Mouse (Mus musculus) heart, embryonic 13.5 days (tissue): ENCODE results near the gene Slc7a8. TPM values are rescaled to one million over a fixed set of nuclear protein-coding genes. Genes with fewer than 3 reads are reported as not detected.
"Not testable (repeated sequence)": the region's sequence is repeated elsewhere in the genome, so short reads cannot be mapped to it uniquely, and the experiment has no call there.

Experiments
- ATAC-seq: fragments of 200-750 bp; cut with Nextera tagmentation; 2 replicates; pipeline ENCODE4 v1.8.0; 2017; ENCODE audit warnings: moderate TSS enrichment; ENCODE audit not compliant: insufficient number of reproducible peaks, low FRiP score, low TSS enrichment; ENCODE audit errors: extremely low read depth
- H3K27ac ChIP-seq: fragments of 300-500 bp; sonication (generic); replicated peaks from 2 replicates; pipeline ENCODE4 v1.5.1; 2015; ENCODE audit warnings: moderate library complexity, mild to moderate bottlenecking, inconsistent platforms
- H3K27me3 ChIP-seq: fragments of 300-500 bp; sonication (generic); replicated peaks from 2 replicates; pipeline ENCODE4 v1.6.1; 2015; ENCODE audit warnings: mild to moderate bottlenecking, inconsistent platforms
- H3K36me3 ChIP-seq: fragments of 300-500 bp; sonication (generic); 2 replicates; pipeline ENCODE4 v1.6.1; 2015; ENCODE audit warnings: mild to moderate bottlenecking, inconsistent platforms
- H3K4me1 ChIP-seq: fragments of 300-500 bp; sonication (generic); 2 replicates; pipeline ENCODE4 v1.6.1; 2015; ENCODE audit warnings: inconsistent platforms
- H3K4me2 ChIP-seq: fragments of 300-500 bp; sonication (generic); 2 replicates; pipeline ENCODE4 v1.6.1; 2015; ENCODE audit warnings: inconsistent platforms, mild to moderate bottlenecking, moderate library complexity
- H3K4me3 ChIP-seq: fragments of 300-500 bp; sonication (generic); 2 replicates; pipeline ENCODE4 v1.5.1; 2015; ENCODE audit warnings: moderate library complexity, mild to moderate bottlenecking, inconsistent platforms
- H3K9ac ChIP-seq: fragments of 300-500 bp; sonication (generic); 2 replicates; pipeline ENCODE4 v1.6.1; 2015; ENCODE audit warnings: inconsistent platforms, mild to moderate bottlenecking, moderate library complexity
- H3K9me3 ChIP-seq: fragments of 300-500 bp; sonication (generic); 2 replicates; pipeline ENCODE4 v1.6.1; 2016; ENCODE audit warnings: inconsistent platforms
- WGBS: fragments of 180-500 bp; shearing (Covaris S2); methylation state at CpG from one replicate; pipeline ENCODE4 v1.1.7; 2015; ENCODE audit warnings: mixed read lengths; 5-methylcytosine and 5-hydroxymethylcytosine counted together
- polyA plus RNA-seq: library from polyadenylated mRNA; unstranded; fragments of >200 nt; fragmentation: Nextera tagmentation; extraction: Ambion mirVana; gene quantifications from 2 replicates; pipeline ENCODE4 v1.2.1, GENCODE M21; 2015

Gene Slc7a8
- polyA plus RNA-seq, 1 experiment from 2014 or later: 3.4 TPM

GRCm38 (mm10) chr14:54780084-54780483 lies 1.7 kb downstream of the Slc7a8 start:
- no peak overlapping the region for H3K4me3 ChIP-seq
- ATAC-seq: no peak
- no peak overlapping the region for H3K9ac ChIP-seq
- H3K4me2 ChIP-seq: peak overlapping the region; percentile 82
- H3K36me3 ChIP-seq: no peaks in the 10 kb centered on the region
- H3K27ac ChIP-seq: no peak overlapping the region
- WGBS: 79% methylated on average over 9 of the region's 9 CpGs
- peaks cover 14% of the 10 kb centered on the region for H3K4me1 ChIP-seq
- H3K9me3 ChIP-seq: no peaks in the 10 kb centered on the region
- H3K27me3 ChIP-seq: peaks cover 35% of the 10 kb centered on the region

DNA sequence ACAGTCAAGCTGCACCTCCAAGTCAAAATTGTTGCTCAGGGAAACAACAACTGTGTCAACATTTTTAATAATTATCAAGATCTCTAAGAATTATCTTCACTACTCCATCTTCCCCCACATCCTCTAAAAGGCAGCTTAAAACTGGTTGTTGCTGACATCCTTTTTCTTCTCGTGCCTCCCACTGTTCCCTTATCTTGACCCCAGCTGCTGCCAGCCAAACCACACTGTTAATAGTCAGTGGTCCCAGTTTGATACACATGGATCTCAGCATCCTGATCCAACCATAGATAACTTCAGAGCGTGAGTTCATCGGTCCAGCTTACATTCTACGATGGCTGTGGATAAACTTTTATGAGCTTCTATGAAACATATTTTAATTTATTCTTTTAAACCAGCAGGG lies 3.9 kb downstream of the Slc7a8 start:
- Histone ChIP-seq H3K27ac (no peak overlapping the region), H3K4me3 (no peak overlapping the region), H3K4me2 (no peak overlapping the region), H3K4me1 (peaks cover 14% of the 10 kb centered on the region), H3K27me3 (peaks cover 32% of the 10 kb centered on the region), H3K9ac (no peak overlapping the region), H3K36me3 (no peaks in the 10 kb centered on the region), H3K9me3 (no peaks in the 10 kb centered on the region)
- WGBS: 60% methylated on average over 4 of the region's 4 CpGs
- no peak for ATAC-seq

DNA sequence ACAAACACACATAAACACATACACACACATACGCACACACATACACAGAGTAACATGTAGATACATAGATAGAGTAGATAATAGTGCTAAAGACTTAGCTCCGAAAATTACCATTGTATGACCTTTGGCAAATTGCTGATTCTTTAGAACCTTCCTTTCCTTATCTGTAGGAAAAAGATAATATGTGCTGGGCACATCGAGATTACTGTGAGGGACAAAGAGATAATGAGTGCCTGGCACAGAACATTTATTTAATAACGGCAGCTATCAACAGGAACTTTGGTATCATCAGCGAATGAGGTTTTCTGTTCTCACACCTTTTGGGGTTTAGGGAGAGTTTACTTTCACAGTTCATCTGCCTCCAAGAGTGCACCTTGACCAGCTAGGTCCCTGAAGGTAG lies 5.0 kb downstream of the Slc7a8 start:
- WGBS: 65% methylated on average over 5 of the region's 5 CpGs

GRCm38 (mm10) chr14:54775534-54776041 lies 6.2 kb downstream of the Slc7a8 start:
- Histone ChIP-seq H3K9me3 (no peaks in the 10 kb centered on the region), H3K4me2 (no peak overlapping the region), H3K4me1 (peaks cover 18% of the 10 kb centered on the region), H3K4me3 (no peak overlapping the region), H3K27ac (no peak overlapping the region), H3K9ac (no peak overlapping the region), H3K27me3 (peaks cover 19% of the 10 kb centered on the region), H3K36me3 (no peaks in the 10 kb centered on the region)
- 86% methylated on average over 7 of the region's 7 CpGs for WGBS
- ATAC-seq: no peak

More for the DNA sequence above, 5.0 kb downstream of the Slc7a8 start:
- no peaks in the 10 kb centered on the region for H3K9me3 ChIP-seq
- H3K4me3 ChIP-seq: no peak overlapping the region
- no peak for ATAC-seq
- no peak overlapping the region for H3K4me2 ChIP-seq
- no peak overlapping the region for H3K27ac ChIP-seq
- no peak overlapping the region for H3K9ac ChIP-seq
- H3K4me1 ChIP-seq: peaks cover 20% of the 10 kb centered on the region
- peaks cover 20% of the 10 kb centered on the region for H3K27me3 ChIP-seq
- H3K36me3 ChIP-seq: no peaks in the 10 kb centered on the region

- peak overlapping the region; percentile 30; the same call in 1 of the 2 replicates for H3K9ac ChIP-seq
- 51% methylated on average over 20 of the region's 20 CpGs for WGBS
- H3K36me3 ChIP-seq: no peaks in the 10 kb centered on the region
- H3K4me3 ChIP-seq: no peak overlapping the region
- peak overlapping the region; percentile 46 for H3K4me2 ChIP-seq
- H3K27me3 ChIP-seq: no peaks in the 10 kb centered on the region
- ATAC-seq: no peak
- no peak overlapping the region for H3K27ac ChIP-seq
- no peaks in the 10 kb centered on the region for H3K9me3 ChIP-seq
- peaks cover 9% of the 10 kb centered on the region for H3K4me1 ChIP-seq
Measured at GRCm38 (mm10) chr14:54772333-54772856, 9.4 kb downstream of the Slc7a8 start.

DNA sequence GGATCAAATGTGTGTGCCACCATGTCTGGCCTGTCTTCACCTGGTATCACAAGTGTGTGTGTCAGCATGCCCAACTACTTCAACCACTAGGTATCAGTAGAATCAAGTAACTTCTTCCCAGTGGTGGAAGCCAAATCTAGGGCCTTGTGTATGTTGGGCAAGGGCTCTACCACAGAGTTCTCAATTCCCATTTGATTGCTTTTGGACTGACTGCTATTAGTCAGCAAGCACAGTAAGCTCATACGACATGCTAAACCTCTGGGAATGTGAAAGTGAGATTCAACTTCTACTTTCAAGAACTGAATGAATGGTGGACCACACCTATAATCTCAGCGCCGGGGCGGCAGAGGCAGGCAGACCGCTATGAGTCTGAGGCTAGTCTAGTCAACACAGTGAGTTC lies 11.4 kb downstream of the Slc7a8 start:
- Histone ChIP-seq H3K27ac (no peak overlapping the region), H3K9ac (no peak overlapping the region), H3K4me3 (no peak overlapping the region), H3K4me1 (peaks cover 9% of the 10 kb centered on the region), H3K27me3 (no peaks in the 10 kb centered on the region), H3K36me3 (no peaks in the 10 kb centered on the region), H3K4me2 (no peak overlapping the region), H3K9me3 (no peaks in the 10 kb centered on the region)
- 95% methylated on average over 5 of the region's 5 CpGs for WGBS
- ATAC-seq: no peak

DNA sequence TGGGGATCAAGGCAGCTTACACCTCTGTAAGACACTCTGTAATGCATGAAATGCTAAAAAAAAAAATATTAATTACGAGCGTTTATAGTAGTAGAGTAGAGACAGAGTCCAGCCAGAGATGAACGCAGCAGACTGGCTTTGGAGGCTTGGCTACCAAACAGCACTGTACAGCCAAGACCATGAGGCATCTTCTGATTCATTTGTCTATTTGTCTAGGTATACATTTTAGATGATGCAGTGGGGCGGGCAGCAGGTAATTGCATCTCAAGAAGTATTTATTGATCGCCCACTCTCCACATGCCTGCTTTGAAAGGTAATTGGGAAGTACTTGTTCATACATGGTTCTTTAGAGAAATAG lies 12.7 kb downstream of the Slc7a8 start:
- 85% methylated on average over 5 of the region's 5 CpGs for WGBS

GRCm38 (mm10) chr14:54768314-54769067 lies 13.3 kb downstream of the Slc7a8 start:
- 82% methylated on average over 10 of the region's 10 CpGs for WGBS
- Histone ChIP-seq H3K27me3 (no peaks in the 10 kb centered on the region), H3K4me3 (no peak overlapping the region), H3K4me2 (no peak overlapping the region), H3K4me1 (peaks cover 9% of the 10 kb centered on the region), H3K9ac (no peak overlapping the region), H3K36me3 (no peaks in the 10 kb centered on the region), H3K27ac (no peak overlapping the region), H3K9me3 (no peaks in the 10 kb centered on the region)
- no peak for ATAC-seq

More for the DNA sequence above, 12.7 kb downstream of the Slc7a8 start:
- Histone ChIP-seq H3K4me2 (no peak overlapping the region), H3K4me1 (peaks cover 9% of the 10 kb centered on the region), H3K4me3 (no peak overlapping the region), H3K27me3 (no peaks in the 10 kb centered on the region), H3K36me3 (no peaks in the 10 kb centered on the region), H3K9ac (no peak overlapping the region), H3K9me3 (no peaks in the 10 kb centered on the region), H3K27ac (no peak overlapping the region)
- ATAC-seq: no peak

- WGBS: 85% methylated on average over 7 of the region's 7 CpGs
- ATAC-seq, H3K9ac ChIP-seq, H3K36me3 ChIP-seq, H3K9me3 ChIP-seq, H3K4me2 ChIP-seq, H3K4me1 ChIP-seq, H3K27ac ChIP-seq, H3K4me3 ChIP-seq, H3K27me3 ChIP-seq: not testable (repeated sequence)
Measured at GRCm38 (mm10) chr14:54766937-54767336, 14.8 kb downstream of the Slc7a8 start.

DNA sequence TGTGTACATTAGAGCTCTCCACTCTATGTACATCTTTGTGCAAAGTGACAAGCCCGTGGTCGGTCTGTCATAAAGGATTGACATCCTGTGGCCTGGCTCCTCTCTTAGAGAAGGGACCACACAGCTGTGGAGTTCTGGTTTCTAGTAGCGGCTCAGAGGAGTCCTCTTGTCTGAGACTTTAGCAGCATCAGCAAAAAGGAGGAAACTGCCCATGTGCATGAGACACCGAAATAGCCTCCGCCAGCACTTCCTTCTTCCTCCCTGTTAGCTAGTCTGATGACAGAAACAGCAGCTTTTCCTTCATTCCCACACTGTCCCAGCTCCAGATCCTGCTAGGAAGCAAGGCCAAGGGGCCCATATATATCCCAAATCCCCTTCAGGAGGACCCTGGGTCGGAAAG lies 25.4 kb downstream of the Slc7a8 start:
- H3K36me3 ChIP-seq: no peaks in the 10 kb centered on the region
- ATAC-seq: no peak; the same call in 1 of the 2 replicates
- 64% methylated on average over 6 of the region's 6 CpGs for WGBS

DNA sequence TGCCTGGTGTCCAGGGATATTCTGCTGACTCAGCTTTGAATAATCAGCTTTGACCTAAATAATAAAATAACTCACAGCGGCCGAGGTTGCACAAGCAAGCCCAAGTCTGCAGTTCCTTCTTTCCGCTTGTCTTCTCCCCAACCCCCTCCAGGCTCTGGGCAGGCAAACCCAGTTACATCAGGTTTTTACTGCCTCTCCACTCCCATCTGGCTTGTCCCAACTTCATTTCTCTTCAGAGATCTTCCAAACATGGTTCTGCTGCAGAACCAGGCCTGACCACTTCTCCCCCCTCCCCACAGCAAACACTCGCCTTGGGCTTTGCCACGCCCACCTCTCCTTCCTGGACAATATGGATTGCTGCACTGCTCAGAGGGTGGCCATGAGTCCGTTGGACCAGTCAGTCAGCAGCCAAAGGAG lies 27.1 kb downstream of the Slc7a8 start:
- peak overlapping the region; percentile 42; the same call in 1 of the 2 replicates for H3K27ac ChIP-seq
- 40% methylated on average over 6 of the region's 6 CpGs for WGBS

More for the DNA sequence above, 25.4 kb downstream of the Slc7a8 start:
- no peaks in the 10 kb centered on the region for H3K27me3 ChIP-seq
- peaks cover 3% of the 10 kb centered on the region for H3K4me1 ChIP-seq
- H3K9ac ChIP-seq: no peak overlapping the region
- H3K4me2 ChIP-seq: no peak overlapping the region
- no peaks in the 10 kb centered on the region for H3K9me3 ChIP-seq
- no peak overlapping the region for H3K4me3 ChIP-seq
- H3K27ac ChIP-seq: no peak overlapping the region

More for the DNA sequence above, 27.1 kb downstream of the Slc7a8 start:
- no peak overlapping the region for H3K9ac ChIP-seq
- ATAC-seq: no peak
- no peaks in the 10 kb centered on the region for H3K36me3 ChIP-seq
- no peak overlapping the region for H3K4me2 ChIP-seq
- peaks cover 6% of the 10 kb centered on the region for H3K4me1 ChIP-seq
- no peaks in the 10 kb centered on the region for H3K9me3 ChIP-seq
- no peaks in the 10 kb centered on the region for H3K27me3 ChIP-seq
- no peak overlapping the region for H3K4me3 ChIP-seq
